Mouse (Mus musculus) C2C12 (cell line): ENCODE measurements around the gene Pdzd4.

Experiments used
- CEBPB ChIP-seq: IDR thresholded peaks from one replicate; pipeline ENCODE4 v1.6.1; 2011; ENCODE audit warnings: low read depth, mild to moderate bottlenecking, control low read depth, moderate library complexity
- CTCF ChIP-seq: IDR thresholded peaks from one replicate; pipeline ENCODE4 v1.5.1; 2011; ENCODE audit not compliant: control insufficient read depth, insufficient read depth, insufficient read length
- MYOD1 ChIP-seq: IDR thresholded peaks from one replicate; pipeline ENCODE4 v1.6.1; 2011; ENCODE audit warnings: low read depth; ENCODE audit not compliant: control insufficient read depth, insufficient read length
- MYOG ChIP-seq: IDR thresholded peaks from one replicate; pipeline ENCODE4 v1.6.1; 2011; ENCODE audit not compliant: control insufficient read depth, insufficient read length; ENCODE audit errors: extremely low read depth
- USF1 ChIP-seq: IDR thresholded peaks from one replicate; pipeline ENCODE4 v1.6.1; 2011; ENCODE audit warnings: low read depth, mild to moderate bottlenecking, control low read depth, moderate library complexity

- TF ChIP-seq CTCF (no peak), USF1 (no peak), CEBPB (no peak), MYOG (no peak), MYOD1 (no peak)
Observed at GRCm38 (mm10) chrX:73871956-73872355, 47.2 kb upstream of the Pdzd4 start.
